Mouse (Mus musculus): ENCODE data around the gene Creld1.

Gene Creld1

GRCm38 (mm10) chr6:113513944-113514343, 30.8 kb downstream of the Creld1 start:
- no peak for DNase-seq

- no peak for DNase-seq
These were observed 31.5 kb downstream of the Creld1 start for GRCm38 (mm10) chr6:113514600-113514999.

GRCm38 (mm10) chr6:113517434-113518080, 34.5 kb downstream of the Creld1 start:
- no peak for DNase-seq

- no peak for DNase-seq
These were observed 39.2 kb downstream of the Creld1 start for GRCm38 (mm10) chr6:113522310-113522709.

GRCm38 (mm10) chr6:113523420-113523819, 40.3 kb downstream of the Creld1 start:
- no peak for DNase-seq

- peak; percentile 92 for DNase-seq
These were observed 48.1 kb downstream of the Creld1 start, which contains the start of the genes Emc3 and Fancd2 for GRCm38 (mm10) chr6:113530932-113531839. Gene Emc3, minus strand, starts transcription at chr6:113531652. Gene Fancd2, plus strand, starts transcription at chr6:113531682.

- DNase-seq, result no peak
These were observed 48.8 kb downstream of the Creld1 start for GRCm38 (mm10) chr6:113531840-113532404.

- DNase-seq, result no peak
These were observed 51.8 kb downstream of the Creld1 start for GRCm38 (mm10) chr6:113534886-113535285.

GRCm38 (mm10) chr6:113541610-113542009, 58.5 kb downstream of the Creld1 start:
- no peak for DNase-seq
